ENCODE assay signal across 9 mouse cellular contexts in the genomic region with DNA sequence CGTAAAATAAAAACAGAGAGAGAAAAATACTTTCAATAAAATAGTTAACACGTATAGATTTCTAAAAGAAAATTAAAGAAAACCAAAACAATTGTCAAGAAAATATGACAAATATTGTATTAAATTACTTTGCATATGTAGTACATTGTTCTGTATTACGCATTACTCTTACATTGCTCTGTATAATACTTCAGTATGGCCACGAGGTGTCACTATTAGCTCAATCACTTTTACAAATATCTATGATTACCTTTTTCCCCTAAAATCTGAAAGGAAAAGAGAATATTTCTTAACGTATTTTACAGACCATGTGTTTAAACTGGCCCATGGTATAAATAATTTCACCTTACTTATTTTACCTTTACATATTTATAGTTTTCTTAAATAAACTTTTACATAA.
DNase-seq lines count a peak whose midpoint lies in the region; ATAC-seq and TF ChIP-seq lines count a peak whose summit lies in the region.
"Had no signal": no experiment of that assay in that cellular context is flagged by ENCODE, and none has a peak within 500 bp of the region (broad histone marks: within the 10 kb centered on the region; RNA-seq: fewer than 3 reads in every experiment).

No protein-coding gene starts in this region.

- ATAC-seq in CD4-positive, CD25-positive, alpha-beta regulatory T cell, adult 4 months = no peak

- no peaks in the 10 kb centered on the region for H3K36me3 ChIP-seq in kidney, adult 2 months (ENCODE audit: control insufficient read depth, insufficient read depth, low read length)
- H3K36me3 ChIP-seq: lung, embryonic 15.5 days had no signal

- TF ChIP-seq POLR2A in kidney, adult 2 months (IDR thresholded peaks at IDR 0.05; ENCODE audit: low read depth, low read length) = no peak

- no peak overlapping the region for H3K27ac ChIP-seq in kidney, adult 2 months (ENCODE audit: insufficient read depth, low read depth, low read length)
- H3K27ac ChIP-seq: lung, embryonic 15.5 days had no signal

- 27% methylated on average over 5 of the region's 5 CpGs for WGBS in kidney, adult 2 months

- no peak for TF ChIP-seq CTCF in kidney, adult 2 months (conservative IDR thresholded peaks at IDR 0.05; ENCODE audit: insufficient read depth, insufficient read length, low read depth, low read length)

- no peak overlapping the region for H3K4me3 ChIP-seq in kidney, adult 2 months (ENCODE audit: insufficient read depth, low read depth, low read length)
- H3K4me3 ChIP-seq: lung, embryonic 15.5 days had no signal

- H3K27me3 ChIP-seq in kidney, adult 2 months (replicated peaks; ENCODE audit: control insufficient read depth, insufficient read depth, low read length) = no peaks in the 10 kb centered on the region
- H3K27me3 ChIP-seq: lung, embryonic 15.5 days had no signal

- peak; percentile 19 for DNase-seq in kidney, adult 2 months
- DNase-seq in kidney, postnatal 4 days = no peak
- DNase-seq in ES-CJ7 (ENCODE audit: low read depth, low spot score) = peak; percentile 35
- peak; percentile 44 to 59 for DNase-seq in cerebellum, postnatal 14 days
- peak; percentile 2 for DNase-seq in lung, postnatal 14 days
- DNase-seq in adrenal gland, postnatal 25 days = no peak
- no peak for DNase-seq in layer of hippocampus, adult 8-10 months (ENCODE audit: low spot score in 2 of 2)

- H3K4me1 ChIP-seq in kidney, adult 2 months (ENCODE audit: control insufficient read depth, insufficient read depth, low read length) = no peaks in the 10 kb centered on the region
- H3K4me1 ChIP-seq: lung, embryonic 15.5 days had no signal

Comparison
In these comparisons a context has a peak if more than half of its experiments do, and no peak if none do; other contexts are left out.
1. DNase-seq: peak in kidney, adult 2 months (single experiment), ES-CJ7 (single experiment), cerebellum, postnatal 14 days (2 of 2) and lung, postnatal 14 days (single experiment); none in kidney, postnatal 4 days (0 of 2), adrenal gland, postnatal 25 days (single experiment) and layer of hippocampus, adult 8-10 months (0 of 2).